In the genomic region with DNA sequence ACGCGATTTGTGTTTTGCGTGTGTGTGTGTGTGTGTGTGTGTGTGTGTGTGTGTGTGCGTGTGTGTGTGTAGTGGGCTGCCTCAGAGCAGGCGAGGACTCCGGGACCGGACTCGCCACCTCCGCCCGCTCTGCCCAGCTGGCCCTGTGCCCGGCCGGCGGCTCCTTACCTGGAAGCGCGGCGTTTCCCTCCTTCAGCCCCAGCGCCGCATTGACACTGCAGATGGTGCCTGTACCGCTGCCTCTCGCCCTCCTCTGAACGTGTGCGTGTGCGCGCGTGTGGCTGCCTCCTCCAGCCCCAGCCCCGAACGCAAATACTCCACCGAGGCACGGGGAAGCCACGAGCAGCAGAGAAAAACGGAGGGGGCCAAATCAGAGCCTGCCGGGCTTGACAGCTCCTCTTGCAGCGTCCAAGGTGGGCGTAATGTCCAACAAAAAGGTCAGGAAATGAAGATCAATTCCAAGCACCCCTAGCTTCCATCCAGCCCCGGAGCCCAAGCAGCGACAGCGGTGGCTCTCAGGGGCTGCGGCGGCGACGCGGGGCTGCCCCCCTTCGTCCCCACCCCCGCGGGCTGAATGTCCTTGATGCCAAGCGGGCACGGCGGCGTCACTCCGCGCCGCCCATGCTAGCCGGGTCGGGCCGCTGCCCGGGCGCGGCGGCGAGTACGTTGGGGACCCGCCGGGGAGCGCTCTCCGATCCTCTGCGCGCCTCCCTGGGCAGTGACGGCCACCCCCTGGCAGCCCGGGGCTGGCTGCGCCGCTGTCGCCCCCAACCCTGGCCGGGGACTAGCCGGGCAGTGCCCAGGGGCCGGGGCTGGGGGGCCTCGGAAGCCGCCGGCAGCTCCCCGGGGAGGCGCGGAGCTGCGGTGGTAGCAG, we compare ENCODE assay signal across 8 mouse cellular contexts. TPM values are rescaled to one million over a fixed set of nuclear protein-coding genes. Genes with fewer than 3 reads are reported as not detected.
DNase-seq lines count a peak whose midpoint lies in the region; ATAC-seq lines count a peak whose summit lies in the region.

No protein-coding gene starts in this region.

- H3K27ac ChIP-seq in intestine, embryonic 16.5 days (ENCODE audit: low read length), result no peak overlapping the region
- H3K27ac ChIP-seq in midbrain, embryonic 13.5 days, result peak overlapping the region; percentile 93

- H3K36me3 ChIP-seq in erythroblast, embryonic 14.5 days (ENCODE audit: control insufficient read depth), result no peaks in the 10 kb centered on the region
- no peaks in the 10 kb centered on the region for H3K36me3 ChIP-seq in intestine, embryonic 16.5 days (ENCODE audit: control insufficient read depth, insufficient read depth, low read length)
- H3K36me3 ChIP-seq in midbrain, embryonic 13.5 days, result no peaks in the 10 kb centered on the region

- intact Hi-C loops in left cerebral cortex, postnatal 36 days (cut with DNase I), result loop anchor here (2.0 to 10.0 kb wide), 5 partner anchors 110 to 925 kb away; no protein-coding TSS in a partner anchor

- H3K27me3 ChIP-seq in erythroblast, embryonic 14.5 days (ENCODE audit: control insufficient read depth), result peaks cover 79% of the 10 kb centered on the region
- peaks cover 63% of the 10 kb centered on the region for H3K27me3 ChIP-seq in intestine, embryonic 16.5 days (replicated peaks; ENCODE audit: control insufficient read depth, insufficient read depth, low read length)
- peaks cover 41% of the 10 kb centered on the region for H3K27me3 ChIP-seq in midbrain, embryonic 13.5 days

- no peaks in the 10 kb centered on the region for H3K4me1 ChIP-seq in erythroblast, embryonic 14.5 days (ENCODE audit: control insufficient read depth)
- peaks cover 15% of the 10 kb centered on the region for H3K4me1 ChIP-seq in intestine, embryonic 16.5 days (ENCODE audit: control insufficient read depth, insufficient read depth, low read length)
- peaks cover 52% of the 10 kb centered on the region for H3K4me1 ChIP-seq in midbrain, embryonic 13.5 days (replicated peaks)

- H3K4me3 ChIP-seq in erythroblast, embryonic 14.5 days (replicated peaks), result peak overlapping the region; percentile 26
- H3K4me3 ChIP-seq in intestine, embryonic 16.5 days (ENCODE audit: low read length), result peak overlapping the region; percentile 59
- peak overlapping the region; percentile 65 for H3K4me3 ChIP-seq in midbrain, embryonic 13.5 days (replicated peaks)

- peaks cover 2% of the 10 kb centered on the region; the same call in 1 of the 2 replicates for H3K9me3 ChIP-seq in erythroblast, embryonic 14.5 days (ENCODE audit: control insufficient read depth, low read length)
- H3K9me3 ChIP-seq in intestine, embryonic 16.5 days (ENCODE audit: control insufficient read depth, low read length), result no peaks in the 10 kb centered on the region
- no peaks in the 10 kb centered on the region for H3K9me3 ChIP-seq in midbrain, embryonic 13.5 days

- peak overlapping the region; percentile 99 for H3K4me2 ChIP-seq in intestine, embryonic 16.5 days (ENCODE audit: low read depth, low read length)
- peak overlapping the region; percentile 83 for H3K4me2 ChIP-seq in midbrain, embryonic 13.5 days (replicated peaks)

- peak; percentile 83 to 84 for DNase-seq in cerebellum, postnatal 14 days
- peak; percentile 41 for DNase-seq in gastrocnemius, postnatal 10 days
- DNase-seq in left cerebral cortex, postnatal 36 days (ENCODE audit: low spot score in 2 of 2), result peak; percentile 73 to 82
- DNase-seq in thymus, postnatal 4 days, result peak; percentile 26

- no peak for ATAC-seq in erythroblast, adult 5-6 weeks (replicated peaks; ENCODE audit: low FRiP score, poor library complexity, severe bottlenecking)
- ATAC-seq in intestine, embryonic 16.5 days, result peak; percentile 10; the same call in 1 of the 2 replicates
- peak; percentile 69 for ATAC-seq in midbrain, embryonic 13.5 days

- WGBS in intestine, embryonic 16.5 days, result under 1% methylated on average over 82 of the region's 82 CpGs
- under 1% methylated on average over 81 of the region's 82 CpGs for WGBS in midbrain, embryonic 13.5 days

- H3K9ac ChIP-seq in intestine, embryonic 16.5 days (ENCODE audit: low read depth, low read length), result peak overlapping the region; percentile 72
- peak overlapping the region; percentile 90 for H3K9ac ChIP-seq in midbrain, embryonic 13.5 days (replicated peaks)

RNA-seq across cellular contexts. Expression of a gene that starts 0.6 kb away (rescaled TPM):
- polyA plus RNA-seq in erythroblast, embryonic 14.5 days (2012), result 0.01 TPM in 1 of 2 replicates, not detected in the other
- total RNA-seq in erythroblast, adult 5-6 weeks (2015; ENCODE audit: low replicate concordance), result not detected in 2 replicates
- 0.09 TPM in 1 of 2 replicates, not detected in the other for total RNA-seq in erythroblast, adult 5-6 weeks (2017; ENCODE audit: low replicate concordance)
- 1 to 10 TPM; 6.2 to 6.4 TPM for total RNA-seq in gastrocnemius, postnatal 10 days (2021)
- polyA plus RNA-seq in intestine, embryonic 16.5 days (2015; fragmentation: Nextera tagmentation; extraction: Ambion mirVana), result 1.2 and 1.3 TPM in 2 replicates
- total RNA-seq in left cerebral cortex, postnatal 36 days (2021), result 10 to 100 TPM; 62.9 to 70.2 TPM
- polyA plus RNA-seq in midbrain, embryonic 13.5 days (2015; fragmentation: Nextera tagmentation; extraction: Ambion mirVana), result 8.4 and 9.5 TPM in 2 replicates

Comparison
In these comparisons a context has a peak if more than half of its experiments do, and no peak if none do; other contexts are left out.
1. DNase-seq: peak in every context shown above with its lines; median percentile 84 in cerebellum, postnatal 14 days; 78 in left cerebral cortex, postnatal 36 days; 41 in gastrocnemius, postnatal 10 days; 26 in thymus, postnatal 4 days.
2. RNA of a gene that starts 0.6 kb away (total RNA-seq): 62.9 to 70.2 TPM in left cerebral cortex, postnatal 36 days; 6.2 to 6.4 TPM in gastrocnemius, postnatal 10 days and 0.09 TPM in erythroblast, adult 5-6 weeks; every median in the first group is over 4 times any median in the second.
3. Peak in every context shown above with its lines, with median percentiles within 50 percentile points of each other: H3K4me3 ChIP-seq.